Mouse (Mus musculus): ENCODE measurements at regions not wholly inside any gene's neighbourhood (a gene's known extent, or its start where the extent isn't known, plus 50 kb on each side); places are given as distances from the start of the nearest gene placed in this dataset.

- no peak for ATAC-seq (ENCODE audit: extremely low read depth, insufficient number of reproducible peaks, low FRiP score, poor library complexity, severe bottlenecking)
Observed at GRCm38 (mm10) chr15:63081972-63082371, 763.0 kb downstream of the Gsdmc2 start.

DNA sequence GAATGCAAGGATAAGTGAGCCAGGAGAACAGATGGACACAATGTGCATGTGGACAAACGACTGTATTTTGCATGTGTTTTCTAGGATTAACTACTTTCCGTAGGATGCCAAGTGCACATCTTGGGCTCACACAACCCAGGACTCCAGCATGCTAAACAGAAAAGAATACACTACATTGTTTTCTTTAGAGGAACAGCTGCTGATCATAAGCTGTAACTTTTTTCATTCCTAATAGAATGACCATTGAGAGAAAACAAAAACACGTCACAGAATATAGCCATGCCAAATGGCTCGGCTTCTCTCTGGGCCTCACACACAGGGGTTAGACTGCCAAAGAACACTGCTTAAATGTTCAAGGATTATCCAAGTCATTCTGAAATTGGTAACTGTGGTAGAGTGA lies 765.2 kb downstream of the Gsdmc2 start:
- no peak for ATAC-seq (ENCODE audit: extremely low read depth, insufficient number of reproducible peaks, low FRiP score, poor library complexity, severe bottlenecking)

- no peak for ATAC-seq (ENCODE audit: extremely low read depth, insufficient number of reproducible peaks, low FRiP score, poor library complexity, severe bottlenecking)
Observed at GRCm38 (mm10) chr15:63071921-63072320, 773.1 kb downstream of the Gsdmc2 start.

- no peak for ATAC-seq (ENCODE audit: extremely low read depth, insufficient number of reproducible peaks, low FRiP score, poor library complexity, severe bottlenecking)
Observed at GRCm38 (mm10) chr15:63067126-63067525, 777.9 kb downstream of the Gsdmc2 start.

GRCm38 (mm10) chr15:63066020-63066439 lies 778.9 kb downstream of the Gsdmc2 start:
- ATAC-seq (ENCODE audit: extremely low read depth, insufficient number of reproducible peaks, low FRiP score, poor library complexity, severe bottlenecking) = no peak

GRCm38 (mm10) chr15:63061891-63062290 lies 783.1 kb downstream of the Gsdmc2 start:
- ATAC-seq (ENCODE audit: extremely low read depth, insufficient number of reproducible peaks, low FRiP score, poor library complexity, severe bottlenecking) = no peak

DNA sequence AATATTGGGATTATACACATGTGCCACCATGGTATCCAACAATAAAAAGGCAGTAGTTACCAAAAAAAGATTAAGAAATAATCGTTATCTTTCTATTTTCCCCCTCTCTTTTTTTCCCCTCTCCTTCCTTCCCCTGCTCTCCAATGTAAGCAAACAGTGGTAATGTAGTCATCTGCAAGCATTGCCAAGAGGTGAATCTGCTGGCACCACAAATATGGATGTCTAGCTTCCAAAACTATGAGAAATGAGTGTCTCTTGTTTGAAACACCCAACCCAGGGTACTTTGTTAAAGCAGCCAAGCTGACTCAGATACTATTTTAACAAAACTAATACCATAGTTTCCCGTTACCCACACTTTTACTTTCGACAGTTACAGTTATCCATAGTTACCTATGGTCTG lies 784.2 kb downstream of the Gsdmc2 start:
- no peak for ATAC-seq (ENCODE audit: extremely low read depth, insufficient number of reproducible peaks, low FRiP score, poor library complexity, severe bottlenecking)

DNA sequence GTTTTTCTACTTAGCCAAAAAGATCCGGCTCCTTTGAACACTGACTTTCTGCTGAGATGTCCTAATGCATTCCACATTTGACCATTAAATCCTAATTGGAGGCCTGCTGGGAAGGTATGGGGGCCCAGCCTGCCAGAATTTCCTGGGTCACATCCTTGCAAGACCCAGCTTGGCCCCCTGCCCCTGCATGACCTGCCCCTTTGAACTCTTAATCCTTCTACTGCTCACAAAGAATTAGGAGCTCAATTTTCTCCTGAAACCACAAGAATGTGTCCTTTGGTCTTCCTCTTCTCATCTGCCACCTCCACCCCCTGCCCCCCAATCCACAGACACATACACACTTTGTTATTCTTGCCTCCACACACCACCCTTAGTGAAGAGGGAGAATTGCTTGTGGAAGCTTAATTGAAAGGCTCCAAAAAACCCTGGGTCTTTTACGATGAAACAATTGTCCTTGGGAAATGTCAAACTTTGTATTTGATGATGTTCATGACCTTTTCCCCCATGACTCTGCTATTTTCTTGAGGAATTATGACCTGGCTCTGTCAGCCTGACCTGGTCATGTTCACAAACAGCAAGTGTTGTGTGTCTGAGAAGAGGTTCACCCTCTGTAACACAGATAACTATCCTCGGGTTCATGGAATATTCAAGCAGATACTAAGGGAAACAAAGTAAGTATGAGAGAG lies 792.3 kb downstream of the Gsdmc2 start:
- no peak for ATAC-seq (ENCODE audit: extremely low read depth, insufficient number of reproducible peaks, low FRiP score, poor library complexity, severe bottlenecking)

- no peak for ATAC-seq (ENCODE audit: extremely low read depth, insufficient number of reproducible peaks, low FRiP score, poor library complexity, severe bottlenecking)
Observed at GRCm38 (mm10) chr15:63050033-63050432, 794.9 kb downstream of the Gsdmc2 start.

DNA sequence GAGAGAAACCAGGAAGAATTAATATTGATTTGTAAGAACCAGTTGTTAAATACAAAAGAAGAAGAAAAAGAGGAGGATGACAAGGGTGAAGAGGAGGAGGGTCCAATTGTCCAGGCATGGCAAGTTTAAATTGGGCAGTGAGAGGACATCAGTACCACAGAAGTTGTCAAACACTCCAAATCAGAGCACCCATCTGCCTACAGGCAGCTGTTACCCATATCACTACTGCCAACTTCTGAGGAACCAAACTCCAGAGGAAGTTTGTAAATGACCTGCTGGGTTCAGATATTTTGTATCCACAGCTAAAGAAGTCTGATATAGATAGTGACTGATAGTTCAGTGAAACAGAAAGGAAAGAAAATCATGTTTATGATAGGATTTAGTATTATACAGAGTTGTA lies 802.6 kb downstream of the Gsdmc2 start:
- no peak for ATAC-seq (ENCODE audit: extremely low read depth, insufficient number of reproducible peaks, low FRiP score, poor library complexity, severe bottlenecking)

DNA sequence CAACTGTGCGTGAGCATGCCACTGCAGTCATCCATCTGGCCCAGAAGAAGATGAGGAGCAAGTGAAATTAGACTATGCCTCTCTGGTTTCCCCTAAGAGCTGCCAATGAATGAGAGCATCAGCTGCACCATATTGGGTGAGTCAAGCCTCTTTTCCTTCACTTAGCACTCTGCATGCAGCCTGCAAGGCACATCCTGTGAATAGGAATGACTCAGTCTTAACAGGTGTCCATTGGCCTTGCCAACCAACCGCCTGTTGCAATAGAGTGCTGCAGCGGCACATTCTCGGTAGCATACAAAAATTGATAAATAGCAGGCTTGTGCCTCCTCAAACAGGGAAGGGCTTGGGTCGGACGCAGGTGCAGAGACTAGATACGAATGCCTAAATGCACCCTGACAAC lies 808.7 kb downstream of the Gsdmc2 start:
- no peak for ATAC-seq (ENCODE audit: extremely low read depth, insufficient number of reproducible peaks, low FRiP score, poor library complexity, severe bottlenecking)

DNA sequence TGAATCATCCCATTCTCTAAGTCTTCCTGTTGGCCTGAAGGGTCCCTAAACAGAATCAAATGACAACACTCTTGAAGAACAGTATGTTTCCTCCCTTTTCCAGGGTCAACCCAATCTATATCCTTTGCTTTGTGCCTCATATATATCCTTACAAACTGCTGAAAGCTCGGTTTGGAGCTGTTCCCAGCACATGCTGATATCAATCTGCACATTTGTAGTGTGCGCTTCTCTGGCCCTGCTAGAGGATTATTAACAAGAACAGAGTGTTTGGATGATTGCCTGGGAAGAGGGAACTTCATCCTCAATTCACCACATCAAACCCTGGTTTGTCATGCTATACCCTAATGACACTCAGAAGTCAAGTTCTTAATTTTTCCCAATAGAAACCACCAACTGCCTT lies 824.2 kb downstream of the Gsdmc2 start:
- ATAC-seq (ENCODE audit: extremely low read depth, insufficient number of reproducible peaks, low FRiP score, poor library complexity, severe bottlenecking) = no peak

DNA sequence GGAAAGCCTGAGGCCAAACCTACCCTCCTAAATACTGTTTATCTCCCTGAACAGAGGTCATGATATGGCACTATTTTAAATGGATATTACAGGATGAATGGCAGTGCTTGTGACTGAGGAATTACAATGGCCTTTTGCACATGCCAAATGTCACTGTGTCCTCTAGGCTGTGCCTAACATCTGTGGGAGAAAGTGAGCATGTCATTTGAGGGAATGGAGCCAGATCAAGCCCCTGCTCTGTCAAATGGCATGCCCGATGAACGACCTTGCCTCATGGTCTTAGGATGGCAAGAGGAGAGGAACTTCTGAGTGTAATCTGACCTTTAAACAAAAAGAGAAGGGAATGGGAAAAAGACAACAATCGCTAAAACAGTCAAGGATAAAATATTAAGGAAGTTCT lies 827.0 kb downstream of the Gsdmc2 start:
- no peak for ATAC-seq (ENCODE audit: extremely low read depth, insufficient number of reproducible peaks, low FRiP score, poor library complexity, severe bottlenecking)

GRCm38 (mm10) chr15:63006471-63007228 lies 838.3 kb downstream of the Gsdmc2 start:
- no peak for ATAC-seq (ENCODE audit: extremely low read depth, insufficient number of reproducible peaks, low FRiP score, poor library complexity, severe bottlenecking)

- no peak for ATAC-seq (ENCODE audit: extremely low read depth, insufficient number of reproducible peaks, low FRiP score, poor library complexity, severe bottlenecking)
Observed at GRCm38 (mm10) chr15:62994691-62995090, 850.3 kb downstream of the Gsdmc2 start.

DNA sequence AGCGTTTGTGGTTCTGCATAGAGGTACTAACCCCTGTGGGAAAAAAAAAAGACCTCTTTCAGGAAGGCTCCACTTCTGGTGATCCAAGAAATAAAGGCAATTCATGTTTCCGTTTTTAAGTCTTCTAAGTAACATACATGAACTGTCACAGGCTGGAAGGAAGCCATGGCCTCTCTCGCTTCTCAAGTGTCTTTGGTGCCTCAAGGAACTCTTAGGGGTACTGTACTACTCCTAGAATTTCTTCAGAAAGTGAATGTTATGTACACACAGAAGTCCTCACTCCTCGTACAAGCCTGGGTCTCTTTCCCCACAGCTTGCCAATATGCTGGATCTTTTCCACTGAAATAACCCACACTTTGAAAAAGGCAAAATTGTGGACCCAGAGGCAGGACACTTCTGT lies 858.1 kb downstream of the Gsdmc2 start:
- ATAC-seq (ENCODE audit: extremely low read depth, insufficient number of reproducible peaks, low FRiP score, poor library complexity, severe bottlenecking) = no peak

DNA sequence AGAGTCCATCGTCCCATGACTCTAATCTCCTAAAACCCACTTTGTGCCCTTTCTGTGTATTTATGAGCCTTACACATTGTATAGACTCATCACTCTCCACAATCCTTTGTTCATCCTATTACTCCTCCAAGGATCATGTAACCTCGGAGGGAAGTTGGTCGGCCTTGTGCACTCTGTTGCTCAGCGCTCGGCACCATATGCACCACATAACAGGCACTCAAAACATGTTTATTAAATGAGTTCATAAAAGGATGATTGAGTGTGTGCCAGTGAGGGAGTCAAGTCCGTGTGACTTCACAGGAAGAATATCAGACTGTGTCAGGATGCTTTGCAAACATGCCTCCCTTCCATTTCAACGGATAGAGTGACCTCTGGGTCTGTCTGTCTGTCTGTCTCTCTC lies 858.8 kb downstream of the Gsdmc2 start:
- ATAC-seq (ENCODE audit: extremely low read depth, insufficient number of reproducible peaks, low FRiP score, poor library complexity, severe bottlenecking) = no peak

GRCm38 (mm10) chr15:62970566-62970965 lies 874.4 kb downstream of the Gsdmc2 start:
- ATAC-seq (ENCODE audit: extremely low read depth, insufficient number of reproducible peaks, low FRiP score, poor library complexity, severe bottlenecking) = no peak

- no peak for ATAC-seq (ENCODE audit: extremely low read depth, insufficient number of reproducible peaks, low FRiP score, poor library complexity, severe bottlenecking)
Observed at GRCm38 (mm10) chr15:62962681-62963080, 882.3 kb downstream of the Gsdmc2 start.

- no peak for ATAC-seq (ENCODE audit: extremely low read depth, insufficient number of reproducible peaks, low FRiP score, poor library complexity, severe bottlenecking)
Observed at GRCm38 (mm10) chr15:62960623-62961022, 884.4 kb downstream of the Gsdmc2 start.

Measured in neutrophil, adult 5-6 weeks (primary cell).